Mouse (Mus musculus) c-Kit-positive CD71-positive TER-119-positive erythroid progenitor cells, embryonic 14.5 days (primary cell): ENCODE measurements around the gene Aff1.

Source experiments
- DNase-seq: peaks from one replicate; pipeline ENCODE4 v3.0.0-alpha.2; 2013; ENCODE audit warnings: low spot score

Gene Aff1

DNA sequence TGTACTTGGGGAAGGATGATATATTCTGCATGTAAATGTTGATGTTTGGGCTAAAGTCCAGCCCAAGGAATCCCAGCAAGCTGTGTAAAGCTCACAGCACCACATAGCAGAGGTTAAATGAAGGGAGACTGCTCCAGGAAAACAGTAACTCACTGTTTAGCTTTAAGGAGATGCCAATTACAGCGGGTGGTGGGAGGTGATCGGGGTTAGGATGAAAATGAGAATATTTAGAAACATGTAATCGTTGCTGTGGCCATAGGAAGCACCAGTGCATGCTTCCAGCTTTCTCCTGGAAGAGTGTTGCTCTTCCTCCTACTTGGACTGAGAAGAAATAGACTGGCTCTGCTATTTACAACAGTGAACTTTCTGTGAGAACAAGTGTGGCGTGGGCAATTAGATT, 80.1 kb downstream of the Aff1 start:
- no peak for DNase-seq

DNA sequence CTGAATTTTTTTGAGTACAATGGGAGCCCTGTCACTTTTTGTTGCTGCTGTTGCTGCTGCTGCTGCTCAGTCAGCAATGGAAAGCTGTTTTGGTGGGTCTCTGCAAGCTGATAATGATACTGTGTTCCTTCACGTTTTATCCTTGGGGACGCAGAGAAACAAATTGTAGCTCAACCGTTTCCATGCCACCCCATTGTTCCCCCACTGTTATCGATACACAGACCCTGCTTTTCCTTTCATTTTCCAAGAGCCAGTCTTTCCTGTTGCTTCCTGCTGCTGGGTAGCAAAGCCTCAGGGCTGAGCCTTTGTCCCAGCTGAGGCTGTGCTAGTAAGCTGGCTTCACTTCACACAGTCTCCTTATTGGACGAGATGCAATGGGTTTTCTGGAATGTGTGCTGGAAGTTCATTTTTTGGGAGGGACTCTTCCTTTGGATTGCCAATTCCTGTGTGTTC, 81.0 kb downstream of the Aff1 start:
- no peak for DNase-seq

DNA sequence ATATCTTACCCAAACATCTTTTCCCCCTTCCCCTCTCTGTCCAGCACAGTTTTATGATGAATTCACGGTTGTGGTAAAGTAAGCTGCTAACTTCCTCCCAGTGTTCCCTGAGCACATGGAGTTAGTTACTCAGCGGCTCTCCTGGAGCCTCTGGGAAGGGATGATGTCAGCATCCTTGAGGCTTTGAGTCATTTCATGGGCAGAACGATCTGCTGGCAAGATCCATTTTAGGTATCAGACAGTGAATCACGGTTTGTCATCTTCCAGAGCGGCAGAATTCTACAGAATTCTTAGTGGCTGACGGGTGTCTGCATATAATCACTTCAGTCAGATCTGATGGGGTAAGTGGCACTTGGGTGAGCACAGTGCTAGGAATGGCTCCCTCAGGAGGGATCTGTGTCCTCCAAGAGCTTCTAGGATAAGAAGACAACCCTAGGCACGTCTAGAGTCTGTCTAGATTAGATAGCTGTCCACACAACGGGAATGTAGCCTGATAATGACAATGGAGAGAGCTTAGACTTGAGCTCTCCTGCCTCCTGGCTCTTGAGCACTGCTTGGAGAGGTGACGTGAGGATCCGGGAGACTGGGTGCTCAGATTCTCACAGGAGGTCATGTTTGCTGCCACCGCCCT, 82.6 kb downstream of the Aff1 start:
- DNase-seq = no peak

DNA sequence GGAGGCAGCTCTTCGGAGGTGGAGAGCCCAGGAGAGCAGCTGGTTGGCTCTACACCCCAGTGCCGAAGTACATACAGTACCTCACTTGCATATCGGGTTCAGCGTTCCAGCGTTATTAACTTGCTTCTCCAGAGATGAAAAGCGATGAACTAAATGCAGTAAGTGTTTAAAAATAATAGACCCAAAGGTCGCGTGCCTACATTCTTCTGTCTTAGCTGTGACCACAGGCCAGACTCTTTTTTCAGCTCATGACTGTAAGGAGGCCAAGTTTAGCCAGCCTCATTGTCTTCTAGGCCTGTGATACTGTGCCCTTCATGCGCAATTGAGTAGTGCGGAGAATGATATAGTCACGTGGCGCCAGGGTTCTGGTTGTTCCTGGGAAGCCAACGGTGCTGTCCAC, 83.3 kb downstream of the Aff1 start:
- no peak for DNase-seq

DNA sequence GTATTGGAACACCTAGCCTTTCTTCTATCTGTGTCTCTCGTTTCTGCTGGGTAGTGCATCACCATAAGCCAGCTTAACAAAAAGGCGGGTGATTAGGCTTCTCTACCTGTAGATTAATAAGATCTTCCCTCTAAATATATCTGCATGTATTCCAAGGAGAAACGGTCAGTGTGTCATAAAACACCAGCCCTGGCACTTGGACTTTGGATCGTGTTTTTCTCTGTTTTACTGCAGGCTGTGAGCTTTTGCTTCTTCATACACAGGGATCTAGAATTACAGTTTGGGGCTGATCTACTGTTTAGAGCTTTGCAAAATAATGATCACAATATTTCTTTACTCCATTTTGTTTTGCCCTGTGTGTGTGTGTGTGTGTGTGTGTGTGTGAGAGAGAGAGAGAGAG, 84.7 kb downstream of the Aff1 start:
- no peak for DNase-seq

DNA sequence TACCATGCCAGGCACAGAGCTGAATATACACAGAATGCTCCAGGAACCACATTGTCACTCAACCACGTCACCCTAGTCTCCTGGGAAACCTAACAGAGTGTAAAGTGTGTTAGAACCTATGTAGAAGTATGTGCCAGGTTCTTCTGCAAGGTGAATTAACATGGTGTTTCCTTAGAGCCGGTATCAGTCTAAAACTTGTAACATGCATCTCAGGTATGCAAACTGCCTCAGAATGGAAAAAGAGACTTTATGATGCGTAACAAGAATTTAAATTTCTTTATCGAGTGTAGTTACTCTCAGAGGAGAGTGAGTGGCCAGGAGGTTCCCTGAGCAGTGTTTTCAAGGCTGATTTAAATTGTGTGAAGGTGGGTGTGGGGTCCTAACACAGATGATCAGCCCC, 85.3 kb downstream of the Aff1 start:
- no peak for DNase-seq

DNA sequence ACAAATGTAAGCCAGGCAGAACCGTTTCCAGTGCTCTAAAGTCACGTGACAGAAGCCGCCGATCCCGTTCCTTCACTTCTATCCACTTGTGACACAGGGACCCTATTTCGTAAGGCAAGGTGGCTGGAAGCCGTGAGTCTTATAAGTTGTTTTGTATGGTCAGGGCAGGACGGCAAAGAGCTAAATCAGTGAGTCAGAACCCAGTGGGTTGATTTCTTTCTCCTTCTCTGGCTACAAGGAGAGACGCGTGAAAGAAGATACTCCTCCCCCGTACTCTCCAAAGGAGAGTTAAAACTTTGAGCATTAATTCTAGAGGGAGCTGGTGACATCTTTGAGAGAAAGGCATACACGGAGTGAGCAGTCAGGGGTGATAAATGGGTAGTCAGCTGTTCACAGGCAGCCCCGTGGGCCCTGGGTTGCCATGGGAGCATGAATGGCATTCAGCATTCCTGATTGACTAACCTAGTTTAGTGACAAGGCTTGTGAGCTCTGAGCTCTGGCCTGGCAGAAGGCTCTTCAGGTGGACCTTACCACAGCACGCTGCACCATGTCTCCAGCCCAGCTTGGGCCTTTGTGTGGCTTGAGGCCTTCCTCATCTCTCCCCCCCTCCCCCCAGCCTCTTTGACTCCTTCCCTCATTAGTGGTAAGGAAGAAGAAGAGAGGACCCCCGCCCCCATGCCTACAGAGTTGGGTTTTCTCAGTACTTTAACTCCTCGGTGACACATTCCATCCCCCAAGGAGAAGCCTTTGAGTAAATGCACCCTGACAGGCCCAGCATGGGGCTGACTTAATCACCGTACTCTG, 86.3 kb downstream of the Aff1 start:
- no peak for DNase-seq

DNA sequence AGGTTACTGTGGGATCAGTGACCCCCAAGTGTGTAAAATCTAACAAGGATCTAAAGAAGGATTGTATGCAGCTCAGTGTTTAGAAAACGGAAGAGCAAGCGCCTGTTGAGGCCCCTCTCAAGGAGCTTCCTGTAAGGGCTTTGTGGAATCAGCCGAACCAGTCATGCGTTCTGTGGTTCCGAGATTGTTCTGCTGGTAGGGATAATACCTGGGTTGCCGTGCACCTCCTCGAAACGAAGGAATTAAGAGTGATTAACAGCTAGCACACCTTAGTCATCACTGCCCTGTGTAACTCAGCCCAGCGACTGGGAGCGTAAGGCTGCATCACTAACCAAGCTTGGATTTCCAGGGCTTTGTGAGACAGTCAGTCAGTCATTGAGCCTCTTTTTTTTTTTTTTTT, 87.7 kb downstream of the Aff1 start:
- DNase-seq = no peak

DNA sequence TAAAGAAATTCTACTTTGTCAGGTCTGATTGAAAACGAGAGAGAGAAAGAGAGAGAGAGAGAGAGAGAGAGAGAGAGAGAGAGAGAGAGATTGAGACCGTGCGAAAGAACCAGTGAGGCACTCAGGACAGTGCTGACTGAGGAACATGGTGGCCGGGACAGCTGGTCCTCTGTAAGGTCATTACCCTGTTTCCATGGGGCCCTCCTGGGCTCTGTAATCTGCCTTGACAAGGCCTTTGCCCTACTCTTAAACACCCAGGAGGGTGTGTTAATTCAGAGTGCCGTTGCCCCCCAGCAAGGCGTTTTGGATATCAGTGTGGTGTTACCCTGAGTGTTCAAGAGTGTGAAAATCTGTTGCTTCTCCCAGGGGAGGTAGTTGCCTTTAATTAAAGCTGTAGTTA, 88.1 kb downstream of the Aff1 start:
- DNase-seq = no peak

DNA sequence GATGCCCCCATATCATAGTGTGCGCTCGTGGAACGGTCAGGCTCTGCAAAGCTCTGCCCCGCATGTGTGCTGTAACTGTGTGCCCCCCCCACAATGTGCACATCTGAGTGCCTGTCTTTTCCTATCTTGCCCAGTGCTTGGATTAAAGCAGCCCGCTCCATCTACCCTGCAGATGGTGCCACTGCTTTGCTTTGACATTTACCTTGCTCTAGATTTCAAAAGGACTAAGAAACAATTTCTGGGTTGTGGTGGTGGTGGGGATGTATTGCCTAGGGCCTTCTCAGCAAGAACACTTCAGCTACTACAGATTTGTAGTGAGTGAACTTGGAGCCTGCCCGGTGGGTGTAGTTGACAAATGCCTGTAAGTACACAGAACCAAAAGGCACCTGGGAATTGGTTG, 88.7 kb downstream of the Aff1 start:
- no peak for DNase-seq

DNA sequence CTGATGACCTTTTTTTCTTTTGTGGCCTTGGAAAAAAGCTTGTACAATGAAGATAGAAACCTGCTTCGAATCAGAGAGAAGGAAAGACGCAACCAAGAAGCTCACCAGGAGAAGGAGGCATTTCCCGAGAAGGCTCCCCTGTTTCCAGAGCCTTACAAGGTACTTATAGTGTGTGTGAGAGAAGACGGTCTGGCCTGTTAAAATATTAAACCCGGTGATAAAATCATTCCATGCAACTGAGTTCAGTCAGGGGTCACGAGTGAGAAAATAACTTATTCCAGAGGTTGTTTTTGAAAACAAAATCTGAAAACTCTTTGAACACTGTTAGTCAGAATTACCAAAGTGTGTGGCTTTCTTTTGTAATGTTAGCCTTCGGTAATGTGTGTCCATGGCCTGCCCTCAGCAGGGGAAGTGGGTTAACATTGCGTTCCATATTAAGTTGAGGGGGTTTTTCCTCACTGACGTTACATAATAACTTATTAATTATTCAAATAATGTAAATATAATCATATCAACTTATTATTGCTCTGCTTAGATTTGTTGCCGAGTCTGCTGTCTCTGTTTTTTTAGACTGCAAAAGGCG, 91.0 kb downstream of the Aff1 start:
- DNase-seq = no peak

DNA sequence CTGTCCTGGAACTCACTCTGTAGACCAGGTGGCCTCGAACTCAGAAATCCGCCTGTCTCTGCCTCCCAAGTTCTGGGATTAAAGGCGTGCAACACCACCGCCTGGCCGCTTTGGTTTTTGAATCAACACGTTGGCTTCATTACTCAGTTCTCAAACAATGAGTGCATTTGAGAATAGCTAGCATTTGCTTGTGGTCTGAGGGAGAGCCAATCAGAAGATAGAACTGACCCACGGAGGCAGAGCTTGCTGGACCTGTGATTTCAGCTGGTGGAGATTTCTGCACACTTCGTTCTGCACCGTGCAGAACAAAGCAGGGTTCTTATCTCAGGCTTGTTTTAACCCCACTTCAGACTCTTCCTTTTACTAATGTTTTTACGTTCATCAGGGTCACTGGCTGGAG, 93.9 kb downstream of the Aff1 start:
- no peak for DNase-seq

DNA sequence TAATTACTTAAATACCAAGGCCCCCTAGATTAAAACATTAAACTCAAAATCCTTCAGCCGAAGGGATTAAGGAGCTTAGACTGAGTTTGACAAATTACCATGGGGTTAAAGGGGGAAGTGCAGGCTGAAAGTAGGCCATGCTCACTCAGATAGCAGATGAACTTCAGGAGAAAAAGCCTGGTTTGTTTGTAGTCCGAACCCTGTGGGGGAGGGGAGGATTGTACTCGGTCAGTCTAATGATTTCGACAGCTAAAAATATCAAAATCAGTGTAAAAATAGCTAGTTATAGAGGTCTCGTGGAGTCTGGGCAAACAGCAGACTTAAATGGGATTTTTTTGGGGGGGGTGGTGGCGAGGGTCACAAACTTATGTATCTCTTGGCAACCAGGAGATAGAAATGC, 96.3 kb downstream of the Aff1 start:
- no peak for DNase-seq

DNA sequence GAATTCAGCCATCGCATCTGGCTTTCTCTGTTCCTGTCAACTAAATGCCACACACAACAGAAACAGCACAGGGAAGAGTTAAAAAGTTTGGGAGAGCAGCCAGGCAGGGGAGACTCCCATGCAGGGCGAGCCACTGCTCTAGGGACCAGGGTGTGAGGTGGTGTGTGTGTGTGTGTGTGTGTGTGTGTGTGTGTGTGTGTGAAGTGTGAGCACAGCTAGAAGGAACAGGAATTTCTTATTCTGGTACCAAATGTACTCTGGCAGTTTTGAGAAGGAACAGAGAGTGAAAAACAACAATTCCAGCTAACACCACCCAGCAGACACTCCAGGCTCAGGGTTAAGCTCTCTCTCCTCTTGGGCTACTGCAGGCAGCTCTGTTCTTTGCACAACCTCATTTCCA, 96.8 kb downstream of the Aff1 start:
- DNase-seq = no peak

DNA sequence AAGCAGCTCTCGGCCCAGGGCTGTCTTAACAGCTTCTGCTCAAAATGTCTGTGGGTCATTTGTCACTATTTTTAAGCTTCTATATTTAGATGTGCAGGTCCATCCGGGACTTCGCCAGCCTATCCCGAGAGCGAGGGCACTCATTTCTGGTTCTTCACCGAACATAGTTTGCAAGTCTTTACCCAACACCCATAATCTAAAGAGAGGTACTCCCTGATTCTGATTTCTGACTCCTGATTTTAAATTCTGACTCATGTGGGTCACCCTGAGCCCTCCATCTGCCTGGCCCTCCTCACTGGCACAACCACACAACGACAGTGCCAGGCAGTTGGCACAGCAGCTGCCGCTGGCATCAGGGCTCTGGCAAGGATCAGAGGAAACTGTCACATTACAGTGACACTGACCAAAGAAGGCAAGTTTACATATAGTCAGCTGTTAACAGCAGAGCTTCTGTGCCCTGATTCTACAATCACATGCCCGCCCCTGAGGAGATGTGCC, 97.5 kb downstream of the Aff1 start:
- no peak for DNase-seq

DNA sequence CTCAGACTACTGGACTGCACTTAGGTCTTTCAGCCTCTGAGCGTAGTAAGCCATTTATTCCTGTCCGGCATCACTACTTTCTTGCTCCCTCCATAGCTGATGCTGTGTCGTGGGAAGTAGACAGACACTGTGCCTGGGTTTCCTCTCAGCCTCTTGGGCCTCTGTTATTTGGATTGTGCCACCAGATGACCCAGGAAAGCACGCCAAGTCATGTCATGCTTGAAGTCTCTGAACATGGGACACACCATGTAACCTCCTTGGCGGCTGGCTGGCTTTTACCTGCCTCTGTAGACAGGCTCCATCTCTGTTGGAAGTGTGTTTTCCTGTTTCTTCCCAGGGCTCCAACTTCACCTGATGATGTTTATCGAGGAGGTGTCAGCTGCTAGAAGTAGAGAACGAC, 99.6 kb downstream of the Aff1 start:
- no peak for DNase-seq

DNA sequence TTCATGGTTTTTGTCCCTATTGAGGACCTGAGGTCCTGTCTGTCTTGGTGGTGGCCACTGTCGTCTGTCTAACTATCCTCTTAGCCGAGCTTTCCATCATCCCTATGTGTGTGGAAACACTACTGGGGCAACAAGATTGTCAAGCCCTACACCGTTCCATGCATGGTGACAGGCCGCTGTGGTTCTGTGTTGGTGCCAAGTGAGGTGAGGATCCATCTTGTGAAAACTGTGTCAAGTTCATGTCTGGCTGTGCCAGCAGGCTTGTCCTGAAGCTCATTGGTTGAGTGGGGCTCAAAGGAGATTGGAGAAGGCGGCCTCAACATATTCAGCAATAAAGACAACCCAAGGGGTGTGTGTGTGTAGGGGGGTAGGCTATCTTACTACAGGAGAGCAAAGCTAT, 102.9 kb downstream of the Aff1 start:
- no peak for DNase-seq

DNA sequence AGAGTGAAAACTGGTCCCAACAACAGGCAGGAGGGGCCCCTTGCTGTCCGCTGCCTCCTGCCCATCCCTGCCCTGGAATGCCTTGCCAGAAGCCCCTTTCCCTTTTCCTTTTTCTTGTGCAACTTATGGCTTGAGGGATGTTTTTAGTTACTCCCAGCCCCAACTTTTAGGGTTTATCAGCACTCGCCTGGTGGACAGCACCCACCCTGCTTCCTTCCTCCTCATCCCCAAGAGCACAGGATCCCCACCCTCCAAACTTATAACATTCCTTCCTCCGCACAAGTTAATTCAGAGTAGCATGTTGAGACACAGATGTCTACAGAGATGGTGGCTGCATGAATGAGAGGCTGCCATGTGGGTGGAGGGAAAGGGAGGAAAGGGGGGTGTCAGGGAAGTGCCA, 103.9 kb downstream of the Aff1 start:
- DNase-seq = no peak

DNA sequence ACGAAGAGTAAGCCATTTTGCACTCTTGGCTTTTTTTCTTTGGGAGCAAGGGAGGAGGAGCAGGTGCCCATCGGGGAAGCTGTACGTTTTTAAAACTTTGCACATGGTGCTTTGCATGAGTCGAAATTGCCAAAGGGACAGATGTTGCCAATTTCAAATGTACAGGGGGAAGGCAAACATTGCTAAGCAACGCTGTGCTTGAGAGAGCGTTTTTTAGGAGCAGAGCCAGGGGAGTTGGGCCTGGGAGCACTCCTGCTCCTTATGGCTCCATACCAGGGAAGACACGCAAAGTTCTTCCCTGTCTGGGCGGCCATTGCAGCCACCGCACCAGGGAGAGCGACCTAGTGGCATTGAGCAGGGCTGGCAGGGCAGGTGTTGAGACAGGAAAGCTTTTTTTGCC, 105.6 kb downstream of the Aff1 start:
- no peak for DNase-seq

DNA sequence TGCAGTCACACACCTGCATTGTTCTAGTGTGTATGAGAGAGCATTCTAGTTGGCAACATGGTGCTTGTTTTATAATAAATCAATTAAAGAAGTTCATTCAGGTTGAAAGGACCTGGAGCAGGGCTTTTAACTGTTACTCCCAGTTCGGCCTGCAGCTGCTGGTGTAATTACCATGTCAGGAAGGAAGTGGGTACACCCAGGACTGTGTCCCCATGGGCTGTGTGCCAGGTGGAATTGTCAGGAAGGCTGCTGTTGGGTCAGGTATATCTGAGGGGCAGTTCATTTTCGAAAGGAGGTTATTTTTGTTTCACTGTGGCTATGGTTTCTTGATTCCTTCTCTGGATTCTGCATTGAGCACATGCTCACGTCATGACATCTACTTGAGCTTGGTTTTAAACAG, 107.3 kb downstream of the Aff1 start:
- no peak for DNase-seq

DNA sequence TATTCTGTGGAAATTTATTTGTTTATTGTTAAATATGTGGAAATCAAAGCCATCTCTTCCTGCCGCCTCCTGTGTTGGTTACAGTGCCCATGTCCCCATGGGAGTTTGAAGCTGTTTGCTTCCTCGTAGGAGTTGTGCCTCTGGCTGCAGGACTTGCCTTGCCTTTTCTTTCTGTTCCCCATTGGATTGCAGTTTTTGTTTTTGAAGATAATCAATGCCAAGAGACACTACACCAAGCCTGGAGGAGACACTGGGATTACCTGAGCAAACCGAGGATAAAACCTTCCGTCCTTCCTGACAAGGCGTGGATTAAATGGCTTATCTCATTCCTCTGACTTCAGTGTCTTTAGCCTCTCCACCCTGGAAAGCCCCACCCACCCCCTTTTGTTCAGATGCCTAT, 107.8 kb downstream of the Aff1 start:
- no peak for DNase-seq

DNA sequence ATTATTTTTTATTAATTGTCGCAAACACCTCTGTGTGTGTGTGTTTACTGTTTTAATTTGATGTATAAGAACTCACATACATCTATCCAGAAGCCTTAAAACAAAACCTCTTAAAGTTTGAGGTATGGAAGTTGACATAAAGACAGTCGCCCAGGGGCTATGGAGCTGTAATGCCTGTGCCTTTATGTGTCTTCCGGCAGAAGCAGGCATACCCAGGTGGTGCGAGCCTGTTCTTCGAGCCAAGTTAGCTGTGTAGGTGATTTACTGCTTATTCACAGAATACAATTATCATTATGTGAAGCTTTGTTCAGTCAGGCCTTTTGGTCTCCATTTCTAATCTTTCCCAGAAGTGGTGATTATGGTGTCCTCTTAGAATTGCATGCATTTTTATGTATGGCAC, 111.2 kb downstream of the Aff1 start:
- DNase-seq = no peak

DNA sequence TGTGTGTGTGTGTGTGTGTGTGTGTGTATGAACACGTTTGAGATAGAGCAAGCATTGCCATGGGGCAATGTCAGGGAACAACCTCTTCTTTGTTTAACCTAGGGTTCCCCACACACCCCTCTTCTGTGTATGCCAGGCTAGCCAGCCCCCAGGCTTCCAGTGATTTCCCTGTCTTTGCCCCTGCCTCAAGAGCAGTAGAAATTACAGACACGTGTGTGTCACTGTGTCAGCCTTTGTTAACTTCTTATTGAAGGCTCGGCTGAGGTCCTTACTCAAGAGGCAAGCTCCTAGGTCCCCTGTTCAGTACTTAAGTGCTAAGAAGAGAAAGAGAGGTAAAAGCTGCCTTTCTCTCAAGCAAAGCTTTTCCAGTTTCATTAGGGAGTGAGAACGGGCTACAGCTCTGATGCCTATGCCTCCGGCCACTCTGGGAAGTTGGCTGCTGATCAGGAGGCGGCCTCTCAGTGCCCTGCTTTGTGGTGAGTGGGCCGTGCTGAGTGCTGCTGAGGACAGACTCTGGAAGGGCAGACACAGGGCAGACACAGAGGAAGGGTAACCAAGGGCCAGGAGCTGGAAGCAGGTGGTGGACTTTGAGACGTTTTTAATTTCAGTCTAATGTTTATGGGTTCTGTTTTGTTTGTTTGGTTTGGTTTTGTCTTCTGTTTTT, 111.9 kb downstream of the Aff1 start:
- DNase-seq = no peak
